Mouse (Mus musculus) neural tube, embryonic 14.5 days (tissue): Measurements from ENCODE around the gene Plcl2. TPM values are rescaled to one million over a fixed set of nuclear protein-coding genes. Genes with fewer than 3 reads are reported as not detected.

Experiments used
- ATAC-seq: fragments of 200-750 bp; cut with Nextera tagmentation; 2 replicates; pipeline ENCODE4 v1.8.0; 2017; ENCODE audit warnings: low read depth, mild to moderate bottlenecking, moderate TSS enrichment, moderate library complexity
- H3K27ac ChIP-seq: fragments of 300-500 bp; sonication (generic); 2 replicates; pipeline ENCODE4 v1.5.1; 2014; ENCODE audit warnings: low read depth, mild to moderate bottlenecking, control low read depth, low read length, moderate library complexity, mixed read lengths
- H3K27me3 ChIP-seq: fragments of 300-500 bp; sonication (generic); 2 replicates; pipeline ENCODE4 v1.6.1; 2014; ENCODE audit warnings: low read length; ENCODE audit not compliant: control insufficient read depth, insufficient read depth
- H3K36me3 ChIP-seq: fragments of 300-500 bp; sonication (generic); 2 replicates; pipeline ENCODE4 v1.6.1; 2014; ENCODE audit warnings: low read length, mixed read lengths; ENCODE audit not compliant: control insufficient read depth, insufficient read depth
- H3K4me1 ChIP-seq: fragments of 300-500 bp; sonication (generic); 2 replicates; pipeline ENCODE4 v1.6.1; 2014; ENCODE audit warnings: low read length; ENCODE audit not compliant: control insufficient read depth, insufficient read depth
- H3K4me2 ChIP-seq: fragments of 300-500 bp; sonication (generic); 2 replicates; pipeline ENCODE4 v1.6.1; 2014; ENCODE audit warnings: mild to moderate bottlenecking, low read depth, low read length, control low read depth
- H3K4me3 ChIP-seq: fragments of 300-500 bp; sonication (generic); 2 replicates; pipeline ENCODE4 v1.5.1; 2014; ENCODE audit warnings: low read depth, low read length, control low read depth, mixed read lengths
- H3K9ac ChIP-seq: fragments of 300-500 bp; sonication (generic); replicated peaks from 2 replicates; pipeline ENCODE4 v1.6.1; 2014; ENCODE audit warnings: low read depth, mild to moderate bottlenecking, control low read depth, low read length, mixed read lengths
- H3K9me3 ChIP-seq: fragments of 300-500 bp; sonication (generic); 2 replicates; pipeline ENCODE4 v1.6.1; 2016; ENCODE audit warnings: low read length; ENCODE audit not compliant: control insufficient read depth
- WGBS: fragments of 180-500 bp; shearing (Covaris S2); extraction: QIAGEN DNeasy Blood & Tissue Kit; methylation state at CpG from one replicate; pipeline ENCODE4 v1.1.7; 2014; 5-methylcytosine and 5-hydroxymethylcytosine counted together
- polyA plus RNA-seq: library from polyadenylated mRNA; unstranded; fragments of >200 nt; fragmentation: Nextera tagmentation; extraction: Ambion mirVana; gene quantifications from 2 replicates; pipeline ENCODE4 v1.2.1, GENCODE M21; 2014

The Plcl2 gene
- polyA plus RNA-seq, 1 experiment from 2014 or later: 13.6 TPM

GRCm38 (mm10) chr17:50495216-50495889 is 13.8 kb upstream of the Plcl2 start:
- 70% methylated on average over 10 of the region's 10 CpGs for WGBS
- H3K9me3 ChIP-seq: no peaks in the 10 kb centered on the region
- H3K4me1 ChIP-seq: no peaks in the 10 kb centered on the region
- no peaks in the 10 kb centered on the region for H3K27me3 ChIP-seq
- H3K4me3 ChIP-seq: no peak overlapping the region
- no peak overlapping the region for H3K27ac ChIP-seq
- no peak overlapping the region for H3K4me2 ChIP-seq
- no peak overlapping the region for H3K9ac ChIP-seq
- H3K36me3 ChIP-seq: no peaks in the 10 kb centered on the region
- no peak for ATAC-seq

- ATAC-seq: no peak
These were observed 11.0 kb upstream of the Plcl2 start for GRCm38 (mm10) chr17:50498062-50498697.

GRCm38 (mm10) chr17:50499091-50499790 is 10.0 kb upstream of the Plcl2 start:
- Histone ChIP-seq H3K9me3 (no peaks in the 10 kb centered on the region), H3K27me3 (no peaks in the 10 kb centered on the region), H3K4me3 (no peak overlapping the region), H3K36me3 (no peaks in the 10 kb centered on the region), H3K4me2 (no peak overlapping the region), H3K9ac (no peak overlapping the region), H3K4me1 (no peaks in the 10 kb centered on the region), H3K27ac (no peak overlapping the region)
- 74% methylated on average over 16 of the region's 16 CpGs for WGBS
- no peak for ATAC-seq

More at GRCm38 (mm10) chr17:50498062-50498697, 11.0 kb upstream of the Plcl2 start:
- 38% methylated on average over 7 of the region's 7 CpGs for WGBS
- Histone ChIP-seq H3K9ac (no peak overlapping the region), H3K27ac (no peak overlapping the region), H3K9me3 (no peaks in the 10 kb centered on the region), H3K4me1 (no peaks in the 10 kb centered on the region), H3K36me3 (no peaks in the 10 kb centered on the region), H3K4me3 (no peak overlapping the region), H3K4me2 (no peak overlapping the region), H3K27me3 (no peaks in the 10 kb centered on the region)

GRCm38 (mm10) chr17:50500806-50501205 is 8.4 kb upstream of the Plcl2 start:
- 76% methylated on average over 6 of the region's 6 CpGs for WGBS
- no peak for ATAC-seq
- H3K36me3 ChIP-seq: no peaks in the 10 kb centered on the region

GRCm38 (mm10) chr17:50503075-50503474 is 6.1 kb upstream of the Plcl2 start:
- Histone ChIP-seq H3K27me3 (no peaks in the 10 kb centered on the region), H3K4me2 (no peak overlapping the region), H3K9me3 (no peaks in the 10 kb centered on the region), H3K4me3 (no peak overlapping the region), H3K27ac (no peak overlapping the region), H3K36me3 (no peaks in the 10 kb centered on the region), H3K9ac (no peak overlapping the region), H3K4me1 (no peaks in the 10 kb centered on the region)
- no peak for ATAC-seq
- WGBS: 86% methylated on average over 7 of the region's 7 CpGs

More at GRCm38 (mm10) chr17:50500806-50501205, 8.4 kb upstream of the Plcl2 start:
- no peaks in the 10 kb centered on the region for H3K4me1 ChIP-seq
- H3K9me3 ChIP-seq: no peaks in the 10 kb centered on the region
- no peak overlapping the region for H3K27ac ChIP-seq
- no peak overlapping the region for H3K4me2 ChIP-seq
- H3K4me3 ChIP-seq: no peak overlapping the region
- no peaks in the 10 kb centered on the region for H3K27me3 ChIP-seq
- H3K9ac ChIP-seq: no peak overlapping the region

- no peak for ATAC-seq
- Histone ChIP-seq H3K9me3 (no peaks in the 10 kb centered on the region), H3K27ac (no peak overlapping the region), H3K9ac (no peak overlapping the region), H3K4me1 (no peaks in the 10 kb centered on the region), H3K36me3 (no peaks in the 10 kb centered on the region), H3K4me3 (no peak overlapping the region), H3K27me3 (no peaks in the 10 kb centered on the region), H3K4me2 (no peak overlapping the region)
- 79% methylated on average over 6 of the region's 6 CpGs for WGBS
These were observed 4.9 kb upstream of the Plcl2 start for GRCm38 (mm10) chr17:50504070-50504846.

GRCm38 (mm10) chr17:50505910-50506634 is 3.1 kb upstream of the Plcl2 start:
- H3K27ac ChIP-seq: no peak overlapping the region
- peaks cover 11% of the 10 kb centered on the region; the same call in 1 of the 2 replicates for H3K4me1 ChIP-seq
- no peak overlapping the region for H3K9ac ChIP-seq
- WGBS: 70% methylated on average over 10 of the region's 10 CpGs
- H3K4me2 ChIP-seq: no peak overlapping the region
- no peak overlapping the region for H3K4me3 ChIP-seq
- H3K27me3 ChIP-seq: no peaks in the 10 kb centered on the region; the same call in 1 of the 2 replicates
- no peaks in the 10 kb centered on the region for H3K36me3 ChIP-seq
- no peaks in the 10 kb centered on the region for H3K9me3 ChIP-seq
- no peak for ATAC-seq

GRCm38 (mm10) chr17:50506861-50507321 is 2.3 kb upstream of the Plcl2 start:
- 86% methylated on average over 13 of the region's 13 CpGs for WGBS
- Histone ChIP-seq H3K4me2 (no peak overlapping the region), H3K27me3 (no peaks in the 10 kb centered on the region; the same call in 1 of the 2 replicates), H3K4me3 (no peak overlapping the region), H3K27ac (no peak overlapping the region), H3K9me3 (no peaks in the 10 kb centered on the region), H3K4me1 (peaks cover 14% of the 10 kb centered on the region; the same call in 1 of the 2 replicates), H3K36me3 (no peaks in the 10 kb centered on the region), H3K9ac (no peak overlapping the region)
- no peak for ATAC-seq
